Mouse (Mus musculus): ENCODE results near the gene Lhb. TPM values are rescaled to one million over a fixed set of nuclear protein-coding genes. Genes with fewer than 3 reads are reported as not detected.
A peak's percentile ranks its signal among the peaks of the same experiment; 100 is the strongest.

Lhb gene
- polyA plus RNA-seq, 1 experiment from 2014 or later = 0.47 TPM

GRCm38 (mm10) chr7:45419859-45420614 is 583 bp upstream of the Lhb start:
- 0 out of 2 replicates have a peak, but pooled peaks have one; percentile 14 for ATAC-seq (replicated peaks; ENCODE audit: low FRiP score, low TSS enrichment, low read depth)
- H3K9ac ChIP-seq (ENCODE audit: low read length) = no peak overlapping the region
- H3K36me3 ChIP-seq (ENCODE audit: control insufficient read depth, insufficient read depth, low read length) = peaks cover 40% of the 10 kb centered on the region
- H3K4me2 ChIP-seq (ENCODE audit: low read length) = peak overlapping the region; percentile 16; the same call in 1 of the 2 replicates
- DNase-seq (ENCODE audit: low spot score) = peak; percentile 64
- peaks cover 34% of the 10 kb centered on the region for H3K4me1 ChIP-seq (replicated peaks; ENCODE audit: control insufficient read depth, insufficient read depth, low read length)
- WGBS = 11% methylated on average over 27 of the region's 27 CpGs
- peaks cover 19% of the 10 kb centered on the region for H3K27me3 ChIP-seq (replicated peaks; ENCODE audit: control insufficient read depth, insufficient read depth, low read length)
- H3K9me3 ChIP-seq (ENCODE audit: control insufficient read depth, low read length) = no peaks in the 10 kb centered on the region
- no peak overlapping the region for H3K27ac ChIP-seq (ENCODE audit: low read depth)
- no peak overlapping the region for H3K4me3 ChIP-seq (ENCODE audit: low read depth, low read length)

- peaks cover 50% of the 10 kb centered on the region for H3K36me3 ChIP-seq (ENCODE audit: control insufficient read depth, insufficient read depth, low read length)
Observed at GRCm38 (mm10) chr7:45421194-45421593, 574 bp downstream of the Lhb start.

GRCm38 (mm10) chr7:45426556-45426955 is 5.9 kb downstream of the Lhb start:
- ATAC-seq (replicated peaks; ENCODE audit: low FRiP score, low TSS enrichment, low read depth) (no peak), DNase-seq (ENCODE audit: low spot score) (no peak)
- Histone ChIP-seq H3K4me3 (ENCODE audit: low read depth, low read length) (no peak overlapping the region), H3K9me3 (ENCODE audit: control insufficient read depth, low read length) (no peaks in the 10 kb centered on the region), H3K4me1 (replicated peaks; ENCODE audit: control insufficient read depth, insufficient read depth, low read length) (no peaks in the 10 kb centered on the region), H3K27ac (ENCODE audit: low read depth) (no peak overlapping the region), H3K4me2 (ENCODE audit: low read length) (no peak overlapping the region), H3K36me3 (ENCODE audit: control insufficient read depth, insufficient read depth, low read length) (peaks cover 90% of the 10 kb centered on the region), H3K9ac (ENCODE audit: low read length) (no peak overlapping the region), H3K27me3 (replicated peaks; ENCODE audit: control insufficient read depth, insufficient read depth, low read length) (no peaks in the 10 kb centered on the region)
- WGBS = 96% methylated on average over 8 of the region's 8 CpGs

More at GRCm38 (mm10) chr7:45421194-45421593, 574 bp downstream of the Lhb start:
- Histone ChIP-seq H3K27ac (ENCODE audit: low read depth) (no peak overlapping the region), H3K4me3 (ENCODE audit: low read depth, low read length) (no peak overlapping the region), H3K9me3 (ENCODE audit: control insufficient read depth, low read length) (no peaks in the 10 kb centered on the region), H3K4me2 (ENCODE audit: low read length) (no peak overlapping the region), H3K4me1 (replicated peaks; ENCODE audit: control insufficient read depth, insufficient read depth, low read length) (peaks cover 30% of the 10 kb centered on the region), H3K9ac (ENCODE audit: low read length) (no peak overlapping the region), H3K27me3 (replicated peaks; ENCODE audit: control insufficient read depth, insufficient read depth, low read length) (peaks cover 8% of the 10 kb centered on the region; the same call in 1 of the 2 replicates)
- ATAC-seq (replicated peaks; ENCODE audit: low FRiP score, low TSS enrichment, low read depth) = no peak
- DNase-seq (ENCODE audit: low spot score) = no peak
- WGBS = 94% methylated on average over 14 of the region's 14 CpGs

DNA sequence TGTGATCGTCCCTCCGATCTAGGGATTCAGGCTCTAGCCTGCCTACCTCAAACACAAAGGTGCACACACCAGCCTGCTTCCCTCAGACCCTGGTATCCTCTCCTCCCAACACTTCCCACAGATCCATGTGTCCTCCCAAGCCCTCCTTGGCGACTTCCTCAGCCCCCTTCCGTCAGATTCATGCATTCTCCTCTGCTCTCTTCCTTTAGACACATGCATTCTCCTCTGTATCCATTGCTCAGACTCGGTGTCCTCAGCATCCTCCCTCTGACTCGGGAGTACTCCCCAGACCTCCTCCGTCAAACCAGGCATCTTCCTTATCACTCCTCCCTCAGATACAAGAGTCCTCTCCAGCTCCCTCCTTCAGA is 13.2 kb downstream of the Lhb start:
- ATAC-seq (replicated peaks; ENCODE audit: low FRiP score, low TSS enrichment, low read depth) (no peak), DNase-seq (ENCODE audit: low spot score) (no peak)
- WGBS = 1% methylated on average over 7 of the region's 7 CpGs
- no peaks in the 10 kb centered on the region for H3K27me3 ChIP-seq (replicated peaks; ENCODE audit: control insufficient read depth, insufficient read depth, low read length)
- peak overlapping the region; percentile 73; the same call in 1 of the 2 replicates for H3K27ac ChIP-seq (ENCODE audit: low read depth)
- peaks cover 26% of the 10 kb centered on the region for H3K36me3 ChIP-seq (ENCODE audit: control insufficient read depth, insufficient read depth, low read length)
- H3K4me3 ChIP-seq (ENCODE audit: low read depth, low read length) = peak overlapping the region; percentile 95
- peak overlapping the region; percentile 94 for H3K4me2 ChIP-seq (ENCODE audit: low read length)
- H3K4me1 ChIP-seq (replicated peaks; ENCODE audit: control insufficient read depth, insufficient read depth, low read length) = peaks cover 35% of the 10 kb centered on the region
- peak overlapping the region; percentile 83 for H3K9ac ChIP-seq (ENCODE audit: low read length)
- no peaks in the 10 kb centered on the region for H3K9me3 ChIP-seq (ENCODE audit: control insufficient read depth, low read length)

DNA sequence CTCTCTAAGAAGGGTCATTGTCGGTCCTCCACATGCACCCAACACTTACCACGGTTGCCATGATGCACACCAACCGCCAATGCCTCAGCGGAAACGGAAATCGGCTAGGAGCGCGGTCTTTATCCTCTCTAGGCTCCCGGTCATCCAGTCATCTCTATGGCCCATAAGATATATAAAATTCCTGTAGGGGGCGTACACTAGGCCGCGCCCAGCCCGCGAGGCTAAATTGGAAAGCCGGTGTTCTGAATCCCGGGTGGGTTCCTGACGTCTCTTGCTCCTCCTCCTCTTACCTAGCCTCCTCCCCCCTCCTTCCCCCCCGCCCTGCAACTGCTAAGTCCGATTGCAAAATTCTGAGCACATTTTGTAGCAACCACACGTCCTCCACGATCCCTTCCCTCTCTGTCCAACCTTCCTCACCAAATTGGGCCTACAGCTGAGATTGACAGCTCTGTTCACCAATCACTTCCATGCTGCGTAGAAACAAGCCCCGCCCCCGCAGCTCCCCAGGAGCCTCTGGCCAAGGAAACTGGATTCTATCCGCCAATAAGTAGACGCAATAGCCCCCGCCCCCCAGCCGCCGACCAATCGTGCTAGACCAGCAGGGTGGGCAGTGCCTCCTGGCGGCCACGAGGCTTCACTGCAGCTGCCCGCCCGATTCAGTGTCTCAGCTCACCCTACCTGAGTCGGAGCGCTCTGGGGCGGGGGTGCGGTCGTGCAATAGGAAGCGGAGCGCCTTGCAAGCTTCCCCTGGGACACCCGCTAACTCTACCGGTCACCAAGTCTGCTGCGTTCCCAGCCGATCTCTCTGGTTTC is 13.8 kb downstream of the Lhb start, which contains the start of gene Gys1:
Gys1 (plus strand) TSS at position 642 of the 813 bp plus-strand sequence.
- peaks cover 35% of the 10 kb centered on the region for H3K4me1 ChIP-seq (replicated peaks; ENCODE audit: control insufficient read depth, insufficient read depth, low read length)
- WGBS = under 1% methylated on average over 45 of the region's 45 CpGs
- DNase-seq (ENCODE audit: low spot score) (peak; percentile 100), ATAC-seq (replicated peaks; ENCODE audit: low FRiP score, low TSS enrichment, low read depth) (peak; percentile 98)
- H3K9me3 ChIP-seq (ENCODE audit: control insufficient read depth, low read length) = no peaks in the 10 kb centered on the region
- peak within 1 kb of the TSS; percentile 83 for H3K9ac ChIP-seq (ENCODE audit: low read length)
- no peaks in the 10 kb centered on the region for H3K27me3 ChIP-seq (replicated peaks; ENCODE audit: control insufficient read depth, insufficient read depth, low read length)
- peak within 1 kb of the TSS; percentile 95 for H3K4me3 ChIP-seq (ENCODE audit: low read depth, low read length)
- H3K4me2 ChIP-seq (ENCODE audit: low read length) = peak within 1 kb of the TSS; percentile 94
- peak within 1 kb of the TSS; percentile 73 for H3K27ac ChIP-seq (ENCODE audit: low read depth)
- H3K36me3 ChIP-seq (ENCODE audit: control insufficient read depth, insufficient read depth, low read length) = peaks cover 22% of the 10 kb centered on the region

GRCm38 (mm10) chr7:45435038-45435437 is 14.4 kb downstream of the Lhb start:
- peak overlapping the region; percentile 94 for H3K4me2 ChIP-seq (ENCODE audit: low read length)
- no peak for ATAC-seq (replicated peaks; ENCODE audit: low FRiP score, low TSS enrichment, low read depth)
- 2% methylated on average over 16 of the region's 16 CpGs for WGBS
- H3K36me3 ChIP-seq (ENCODE audit: control insufficient read depth, insufficient read depth, low read length) = peaks cover 23% of the 10 kb centered on the region
- peaks cover 35% of the 10 kb centered on the region for H3K4me1 ChIP-seq (replicated peaks; ENCODE audit: control insufficient read depth, insufficient read depth, low read length)
- peak overlapping the region; percentile 83 for H3K9ac ChIP-seq (ENCODE audit: low read length)
- no peaks in the 10 kb centered on the region for H3K9me3 ChIP-seq (ENCODE audit: control insufficient read depth, low read length)
- no peaks in the 10 kb centered on the region for H3K27me3 ChIP-seq (replicated peaks; ENCODE audit: control insufficient read depth, insufficient read depth, low read length)
- H3K4me3 ChIP-seq (ENCODE audit: low read depth, low read length) = peak overlapping the region; percentile 95
- DNase-seq (ENCODE audit: low spot score) = no peak
- H3K27ac ChIP-seq (ENCODE audit: low read depth) = peak overlapping the region; percentile 49

GRCm38 (mm10) chr7:45436444-45436843 is 15.8 kb downstream of the Lhb start:
- no peak for DNase-seq (ENCODE audit: low spot score)
- H3K36me3 ChIP-seq (ENCODE audit: control insufficient read depth, insufficient read depth, low read length) = peaks cover 23% of the 10 kb centered on the region
- H3K9ac ChIP-seq (ENCODE audit: low read length) = no peak overlapping the region
- ATAC-seq (replicated peaks; ENCODE audit: low FRiP score, low TSS enrichment, low read depth) = no peak
- no peak overlapping the region for H3K27ac ChIP-seq (ENCODE audit: low read depth)
- no peaks in the 10 kb centered on the region for H3K27me3 ChIP-seq (replicated peaks; ENCODE audit: control insufficient read depth, insufficient read depth, low read length)
- no peak overlapping the region for H3K4me2 ChIP-seq (ENCODE audit: low read length)
- peaks cover 35% of the 10 kb centered on the region for H3K4me1 ChIP-seq (replicated peaks; ENCODE audit: control insufficient read depth, insufficient read depth, low read length)
- H3K9me3 ChIP-seq (ENCODE audit: control insufficient read depth, low read length) = no peaks in the 10 kb centered on the region
- 87% methylated on average over 5 of the region's 5 CpGs for WGBS
- H3K4me3 ChIP-seq (ENCODE audit: low read depth, low read length) = no peak overlapping the region

DNA sequence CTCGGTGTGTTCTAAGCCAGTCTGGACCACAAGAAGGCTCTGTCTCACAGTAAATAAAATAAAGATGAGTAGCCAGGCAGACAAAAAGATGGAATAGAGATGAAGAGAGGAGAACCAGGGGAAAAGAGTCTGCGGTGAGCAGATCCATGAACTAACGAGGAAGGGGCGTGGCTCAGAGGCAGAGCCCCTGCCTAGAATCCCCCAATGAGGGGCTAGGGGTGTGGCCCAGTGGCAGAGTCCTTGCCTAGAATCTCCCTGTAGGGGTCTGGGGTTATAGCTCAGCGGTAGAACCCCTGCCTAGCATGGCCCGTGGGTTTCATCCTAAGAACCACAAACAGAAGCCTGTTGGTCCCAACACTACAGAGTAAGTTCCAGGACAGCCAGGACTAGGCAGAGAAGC is 16.4 kb downstream of the Lhb start:
- no peak overlapping the region for H3K27ac ChIP-seq (ENCODE audit: low read depth)
- H3K4me2 ChIP-seq (ENCODE audit: low read length) = peak overlapping the region; percentile 4; the same call in 1 of the 2 replicates
- peaks cover 35% of the 10 kb centered on the region for H3K4me1 ChIP-seq (replicated peaks; ENCODE audit: control insufficient read depth, insufficient read depth, low read length)
- 35% methylated on average over 6 of the region's 6 CpGs for WGBS
- H3K9ac ChIP-seq (ENCODE audit: low read length) = no peak overlapping the region
- no peak overlapping the region for H3K4me3 ChIP-seq (ENCODE audit: low read depth, low read length)
- ATAC-seq (replicated peaks; ENCODE audit: low FRiP score, low TSS enrichment, low read depth) (no peak), DNase-seq (ENCODE audit: low spot score) (no peak)
- H3K9me3 ChIP-seq (ENCODE audit: control insufficient read depth, low read length) = no peaks in the 10 kb centered on the region
- peaks cover 22% of the 10 kb centered on the region for H3K36me3 ChIP-seq (ENCODE audit: control insufficient read depth, insufficient read depth, low read length)
- H3K27me3 ChIP-seq (replicated peaks; ENCODE audit: control insufficient read depth, insufficient read depth, low read length) = no peaks in the 10 kb centered on the region

Data from intestine, embryonic 14.5 days (tissue).